Mouse (Mus musculus) T-helper 17 cell (primary cell): ENCODE measurements around the gene Ncam1.

Source experiments
- in situ Hi-C, 2 experiments: fragments of 300-600 bp; cut with MboI, MseI; formaldehyde crosslinking; loops; 1 replicate in 1 of 2; 2 replicates in 1 of 2; pipeline ENCODE4 v1.15.1; 2025; ENCODE audit warnings: high pct_unique_total_duplicates in 2 of 2

Ncam1 gene

GRCm38 (mm10) chr9:49570731-49571694, 227.7 kb downstream of the Ncam1 start:
- in situ Hi-C loops = no loop called here

GRCm38 (mm10) chr9:49570033-49570660, 228.6 kb downstream of the Ncam1 start:
- in situ Hi-C loops = no loop called here

GRCm38 (mm10) chr9:49565846-49566245, 232.9 kb downstream of the Ncam1 start:
- in situ Hi-C loops = no loop called here

GRCm38 (mm10) chr9:49558941-49559340, 239.8 kb downstream of the Ncam1 start:
- in situ Hi-C loops = no loop called here

GRCm38 (mm10) chr9:49551353-49551752, 247.4 kb downstream of the Ncam1 start:
- in situ Hi-C loops = no loop called here

GRCm38 (mm10) chr9:49542593-49542992, 256.1 kb downstream of the Ncam1 start:
- in situ Hi-C loops = loop anchor here in 1 of 2 experiments (10.0 kb wide), 1 partner anchor 1912 kb away; no protein-coding TSS in a partner anchor

- in situ Hi-C loops = loop anchor here in 1 of 2 experiments (10.0 kb wide), 1 partner anchor 307 kb away; no protein-coding TSS in a partner anchor
These were observed 260.9 kb downstream of the Ncam1 start for GRCm38 (mm10) chr9:49537814-49538213.

- in situ Hi-C loops = loop anchor here in 1 of 2 experiments (10.0 kb wide), 1 partner anchor 308 kb away; no protein-coding TSS in a partner anchor
These were observed 262.1 kb downstream of the Ncam1 start for GRCm38 (mm10) chr9:49536593-49536992.

- in situ Hi-C loops = loop anchor here in 1 of 2 experiments (10.0 kb wide), 1 partner anchor 310 kb away; no protein-coding TSS in a partner anchor
These were observed 263.8 kb downstream of the Ncam1 start for GRCm38 (mm10) chr9:49534958-49535357.

GRCm38 (mm10) chr9:49533912-49534491, 264.7 kb downstream of the Ncam1 start:
- in situ Hi-C loops = loop anchor here in 1 of 2 experiments (10.0 kb wide), 1 partner anchor 311 kb away; no protein-coding TSS in a partner anchor

GRCm38 (mm10) chr9:49533455-49533854, 265.3 kb downstream of the Ncam1 start:
- in situ Hi-C loops = loop anchor here in 1 of 2 experiments (10.0 kb wide), 1 partner anchor 311 kb away; no protein-coding TSS in a partner anchor

GRCm38 (mm10) chr9:49531833-49532232, 266.9 kb downstream of the Ncam1 start:
- in situ Hi-C loops = loop anchor here in 1 of 2 experiments (10.0 kb wide), 1 partner anchor 313 kb away; no protein-coding TSS in a partner anchor

- in situ Hi-C loops = loop anchor here in 1 of 2 experiments (10.0 kb wide), 1 partner anchor 314 kb away; no protein-coding TSS in a partner anchor
These were observed 267.5 kb downstream of the Ncam1 start for GRCm38 (mm10) chr9:49531257-49531656.

- in situ Hi-C loops = loop anchor here in 1 of 2 experiments (10.0 kb wide), 1 partner anchor 314 kb away; no protein-coding TSS in a partner anchor
These were observed 268.0 kb downstream of the Ncam1 start for GRCm38 (mm10) chr9:49530739-49531138.

- in situ Hi-C loops = no loop called here
These were observed 269.3 kb downstream of the Ncam1 start for GRCm38 (mm10) chr9:49529366-49529959.

GRCm38 (mm10) chr9:49528943-49529342, 269.8 kb downstream of the Ncam1 start:
- in situ Hi-C loops = no loop called here

GRCm38 (mm10) chr9:49528026-49528425, 270.7 kb downstream of the Ncam1 start:
- in situ Hi-C loops = no loop called here

GRCm38 (mm10) chr9:49527340-49527739, 271.4 kb downstream of the Ncam1 start:
- in situ Hi-C loops = no loop called here

- in situ Hi-C loops = no loop called here
These were observed 274.0 kb downstream of the Ncam1 start for GRCm38 (mm10) chr9:49524721-49525120.

- in situ Hi-C loops = no loop called here
These were observed 274.8 kb downstream of the Ncam1 start for GRCm38 (mm10) chr9:49523881-49524280.

GRCm38 (mm10) chr9:49514306-49514705, 284.4 kb downstream of the Ncam1 start:
- in situ Hi-C loops = loop anchor here in 1 of 2 experiments (10.0 kb wide), 1 partner anchor 1270 kb away; no protein-coding TSS in a partner anchor
